Mouse (Mus musculus): ENCODE measurements around the gene Eefsec. TPM values are rescaled to one million over a fixed set of nuclear protein-coding genes. Genes with fewer than 3 reads are reported as not detected.

Eefsec gene
- polyA plus RNA-seq, 1 experiment, result 19.1 TPM

DNA sequence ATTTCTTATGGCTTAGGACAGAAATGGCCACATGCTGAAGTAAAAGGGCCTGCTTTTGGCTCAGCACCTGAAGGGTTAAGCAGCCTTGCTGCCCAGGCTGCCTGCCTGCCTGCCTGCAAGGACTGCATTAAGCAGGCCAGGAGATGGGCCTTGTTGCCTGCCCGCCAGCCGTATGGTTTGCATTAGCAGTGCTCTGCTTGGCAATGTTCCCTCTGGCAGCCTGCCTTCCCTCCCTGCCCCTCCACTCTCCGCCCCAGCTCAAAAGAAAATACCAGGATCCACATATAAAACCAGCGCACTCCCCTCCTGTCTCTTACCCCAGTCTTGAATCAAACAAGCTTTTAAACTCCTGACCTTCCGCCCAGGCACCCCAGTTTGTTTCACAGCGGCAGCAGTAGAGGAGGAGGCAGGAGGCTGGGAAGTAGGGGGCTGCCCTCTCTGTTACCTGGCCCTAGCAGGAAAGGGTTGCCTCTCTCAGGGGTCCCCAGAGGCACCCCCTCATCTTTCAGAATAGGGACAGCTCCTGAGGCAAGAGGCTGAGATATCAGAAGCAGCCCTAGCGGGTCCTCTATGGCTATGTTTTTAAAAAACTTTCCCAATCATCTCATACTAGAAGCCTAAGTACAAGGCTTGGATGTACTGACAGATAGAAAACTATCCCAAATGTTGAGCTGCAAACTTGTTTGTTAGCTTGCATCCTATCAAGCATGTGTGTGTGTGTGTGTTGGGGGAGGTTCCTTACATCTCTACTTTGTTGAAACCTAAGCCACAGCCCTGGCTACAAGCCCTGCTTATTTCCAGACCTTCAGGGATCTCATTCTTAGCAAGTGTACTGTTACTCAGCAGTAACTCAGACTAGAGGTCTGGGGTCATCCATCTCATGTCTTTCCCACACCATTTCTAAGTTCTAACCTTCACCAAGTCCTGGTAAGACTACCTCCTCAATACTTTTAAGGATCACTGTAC lies 102.6 kb downstream of the Eefsec start:
- DNase-seq (ENCODE audit: extremely low spot score in 1 of 2, low spot score in 1 of 2), result peak; percentile 33 to 82

DNA sequence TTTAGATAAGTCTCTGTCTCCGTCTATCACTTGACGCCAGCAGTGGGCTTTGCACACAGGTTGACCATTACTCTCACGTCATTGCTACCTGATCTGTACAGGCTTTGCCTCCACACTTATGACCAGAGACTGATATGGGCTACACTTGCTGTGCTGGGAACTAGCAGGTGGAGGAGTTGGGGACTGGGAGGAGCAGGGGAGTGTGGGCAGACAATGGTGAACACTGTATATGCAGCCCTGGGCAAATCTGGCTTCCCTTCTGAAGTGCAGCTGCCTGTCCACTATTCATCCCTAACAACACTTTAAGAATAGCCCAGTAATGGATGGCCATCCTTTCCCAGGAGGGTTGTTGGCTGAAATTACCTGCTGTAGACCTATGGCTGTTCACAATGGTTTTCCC lies 103.4 kb downstream of the Eefsec start:
- DNase-seq (ENCODE audit: extremely low spot score in 1 of 2, low spot score in 1 of 2), result no peak

DNA sequence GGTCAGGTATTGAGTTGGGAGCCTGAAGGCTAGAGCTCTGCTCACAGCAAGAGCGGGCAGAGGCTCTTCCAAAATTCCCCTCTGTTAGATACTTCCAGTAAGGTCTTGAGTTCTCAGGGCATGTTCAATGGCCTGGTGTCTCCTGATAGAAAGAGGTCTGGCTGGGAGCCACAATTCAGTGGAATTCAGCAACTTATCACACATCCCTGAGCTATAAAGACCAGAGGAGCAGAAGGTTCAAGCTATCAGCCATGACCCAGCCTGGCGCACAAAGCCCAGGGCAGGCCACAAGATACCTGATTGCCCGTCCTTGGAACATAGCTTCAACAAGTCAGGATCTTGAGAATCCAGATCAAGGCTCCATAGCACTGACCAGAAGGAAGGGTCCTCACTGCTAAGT lies 105.2 kb downstream of the Eefsec start:
- DNase-seq (ENCODE audit: extremely low spot score in 1 of 2, low spot score in 1 of 2), result no peak

DNA sequence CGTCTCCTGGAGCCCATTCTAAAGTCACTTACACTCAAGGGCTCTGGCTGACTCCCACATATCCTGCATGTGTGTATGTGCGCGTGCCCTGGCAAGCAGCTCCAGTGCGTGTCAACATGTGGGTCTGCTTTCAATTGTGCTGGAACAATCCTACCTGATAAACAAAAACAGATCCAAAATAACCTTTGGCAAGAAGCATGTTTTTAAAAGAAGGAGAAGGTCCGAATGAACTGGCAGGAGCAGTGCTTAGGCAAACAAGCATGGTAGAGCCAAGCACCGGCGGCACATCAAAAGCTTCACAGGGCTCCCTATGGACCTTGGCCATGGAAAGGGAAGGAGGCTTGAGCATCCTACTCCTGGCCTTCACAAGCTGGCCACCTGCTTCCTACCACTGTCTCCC lies 105.6 kb downstream of the Eefsec start:
- no peak for DNase-seq (ENCODE audit: extremely low spot score in 1 of 2, low spot score in 1 of 2)

DNA sequence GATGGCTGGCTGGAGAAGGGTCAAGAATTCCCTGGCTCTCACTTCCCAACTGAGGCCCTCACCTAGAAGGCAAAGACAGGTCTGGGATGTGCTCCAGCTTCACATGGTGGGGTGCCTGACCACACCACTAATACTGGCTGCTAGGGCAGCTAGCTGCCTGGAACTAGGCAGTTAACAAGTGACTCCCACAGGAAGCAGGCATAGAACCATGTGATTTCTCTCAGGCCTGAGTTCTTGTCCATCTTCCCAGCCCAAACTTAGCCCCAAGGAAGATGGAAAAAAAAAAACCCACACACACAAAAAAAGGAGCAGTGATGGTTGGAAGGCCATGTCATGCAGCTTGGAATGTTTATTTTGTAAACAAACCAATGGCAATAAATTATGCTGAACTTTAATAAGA lies 117.0 kb downstream of the Eefsec start:
- no peak for DNase-seq (ENCODE audit: extremely low spot score in 1 of 2, low spot score in 1 of 2)

DNA sequence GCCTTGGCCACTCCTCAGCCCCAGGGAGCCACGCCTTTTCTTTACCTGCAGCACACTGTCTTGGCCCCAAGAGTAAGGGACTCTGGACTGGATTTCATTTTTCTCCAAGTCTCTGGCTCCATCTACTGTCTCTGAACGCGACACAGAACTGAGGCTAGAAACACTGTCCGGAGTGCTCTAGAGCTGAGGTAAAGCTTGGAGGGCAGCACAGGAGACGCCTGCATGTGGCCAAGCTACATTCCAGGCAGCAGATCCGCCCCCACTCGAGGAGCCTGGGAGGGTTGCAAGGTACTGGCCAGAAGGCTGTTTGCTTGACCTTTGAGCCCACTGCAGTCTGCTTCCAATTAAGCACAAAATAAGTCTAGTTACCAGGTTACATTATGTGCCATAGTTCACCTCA lies 124.5 kb downstream of the Eefsec start:
- peak in 1 of 2 experiments; percentile 32 for DNase-seq (ENCODE audit: extremely low spot score in 1 of 2, low spot score in 1 of 2)

DNA sequence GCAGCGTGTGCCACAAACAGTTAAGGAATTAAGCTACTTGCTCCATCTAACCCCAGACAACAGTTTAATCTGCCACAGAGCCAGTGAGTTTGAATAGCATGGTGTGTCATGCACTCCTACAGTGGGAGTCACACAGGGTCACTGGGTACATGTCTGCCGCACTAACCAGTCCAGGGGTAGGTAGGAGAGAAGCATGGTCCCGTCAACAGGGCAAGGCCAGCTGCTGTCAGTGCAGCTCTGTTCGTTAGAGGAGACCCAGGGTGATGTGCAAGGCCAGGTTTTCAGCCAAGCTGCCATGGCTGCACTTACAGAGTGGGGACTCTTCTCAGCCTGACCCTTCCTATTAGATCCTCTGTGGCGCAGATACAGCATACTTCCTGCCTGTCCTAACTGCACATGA lies 125.1 kb downstream of the Eefsec start:
- no peak for DNase-seq (ENCODE audit: extremely low spot score in 1 of 2, low spot score in 1 of 2)

DNA sequence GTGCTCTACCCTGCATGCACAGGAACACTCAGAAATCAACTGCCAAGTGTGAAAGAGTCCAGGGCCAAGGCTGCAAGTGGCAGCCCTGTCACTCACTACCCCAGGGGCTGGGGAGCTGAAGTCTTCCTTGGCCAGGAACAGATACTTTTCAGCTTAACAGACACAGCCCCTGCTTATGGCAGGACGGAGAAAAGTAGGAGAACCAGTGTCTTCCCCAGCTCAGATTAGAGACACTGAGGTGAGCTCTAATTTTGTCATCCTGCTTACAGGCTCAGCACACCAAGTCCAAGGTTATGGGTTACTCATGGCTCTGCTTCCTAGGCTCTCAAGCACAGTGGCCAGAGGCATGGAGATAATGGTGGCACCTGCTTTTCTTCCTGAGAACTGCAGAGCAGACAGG lies 126.6 kb downstream of the Eefsec start:
- DNase-seq (ENCODE audit: extremely low spot score in 1 of 2, low spot score in 1 of 2), result no peak

DNA sequence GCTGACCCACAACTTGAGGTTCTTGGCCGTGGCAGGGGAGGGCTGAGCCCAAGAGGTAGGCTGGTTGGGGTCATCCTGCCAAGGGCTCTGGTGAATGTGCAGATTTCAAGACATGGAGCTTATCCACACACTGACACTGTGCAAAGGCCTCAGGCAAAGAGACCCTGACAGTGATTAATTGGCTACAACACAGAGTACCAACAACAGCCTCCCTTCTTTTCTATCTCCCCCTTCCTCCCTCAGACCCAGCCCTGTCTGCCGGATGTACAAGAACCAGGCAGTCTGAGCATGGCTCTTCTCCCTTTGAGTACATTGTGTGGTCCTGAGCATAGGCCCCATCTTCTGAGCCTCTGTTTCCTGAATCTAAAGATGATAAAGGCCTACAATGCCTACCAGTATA lies 131.0 kb downstream of the Eefsec start:
- DNase-seq (ENCODE audit: extremely low spot score in 1 of 2, low spot score in 1 of 2), result no peak

DNA sequence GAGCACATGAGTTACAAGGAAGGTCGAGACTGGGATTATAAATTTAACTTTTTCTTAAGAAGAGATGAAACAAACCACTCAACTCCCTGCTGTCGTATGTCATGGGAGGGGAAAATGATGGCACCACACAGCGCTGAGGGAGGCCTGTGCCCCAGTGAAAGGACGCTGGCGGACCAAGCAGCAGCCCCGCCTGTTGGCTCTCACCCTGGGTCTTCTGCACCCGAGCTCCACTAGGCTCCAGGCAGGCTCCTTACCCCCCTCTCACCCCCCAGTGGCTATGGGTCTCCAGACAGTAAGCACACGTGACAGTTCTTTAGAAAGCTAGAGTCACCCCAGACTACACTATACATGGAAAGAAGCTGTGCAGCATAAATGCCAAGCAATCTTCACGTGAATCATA lies 132.4 kb downstream of the Eefsec start:
- DNase-seq (ENCODE audit: extremely low spot score in 1 of 2, low spot score in 1 of 2), result no peak

DNA sequence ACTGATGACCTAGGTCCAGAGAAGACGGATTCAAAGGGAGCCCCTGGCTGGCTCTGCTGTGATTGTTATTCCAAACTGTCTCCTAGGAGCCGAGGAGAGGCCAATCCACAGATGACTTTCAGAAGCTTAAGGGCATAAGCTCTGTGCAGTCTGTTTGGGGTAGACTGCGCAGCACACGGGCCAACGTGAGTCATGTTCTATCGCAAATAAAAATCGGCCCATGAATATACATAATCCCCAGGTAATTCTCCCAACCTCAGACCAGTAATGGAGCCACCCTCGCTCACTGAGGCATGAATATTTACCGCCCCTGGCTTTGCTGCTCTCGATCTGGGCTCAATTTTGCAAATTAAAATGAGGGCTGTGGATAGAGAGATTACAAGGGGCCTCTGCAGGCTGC lies 134.7 kb downstream of the Eefsec start:
- no peak for DNase-seq (ENCODE audit: extremely low spot score in 1 of 2, low spot score in 1 of 2)

DNA sequence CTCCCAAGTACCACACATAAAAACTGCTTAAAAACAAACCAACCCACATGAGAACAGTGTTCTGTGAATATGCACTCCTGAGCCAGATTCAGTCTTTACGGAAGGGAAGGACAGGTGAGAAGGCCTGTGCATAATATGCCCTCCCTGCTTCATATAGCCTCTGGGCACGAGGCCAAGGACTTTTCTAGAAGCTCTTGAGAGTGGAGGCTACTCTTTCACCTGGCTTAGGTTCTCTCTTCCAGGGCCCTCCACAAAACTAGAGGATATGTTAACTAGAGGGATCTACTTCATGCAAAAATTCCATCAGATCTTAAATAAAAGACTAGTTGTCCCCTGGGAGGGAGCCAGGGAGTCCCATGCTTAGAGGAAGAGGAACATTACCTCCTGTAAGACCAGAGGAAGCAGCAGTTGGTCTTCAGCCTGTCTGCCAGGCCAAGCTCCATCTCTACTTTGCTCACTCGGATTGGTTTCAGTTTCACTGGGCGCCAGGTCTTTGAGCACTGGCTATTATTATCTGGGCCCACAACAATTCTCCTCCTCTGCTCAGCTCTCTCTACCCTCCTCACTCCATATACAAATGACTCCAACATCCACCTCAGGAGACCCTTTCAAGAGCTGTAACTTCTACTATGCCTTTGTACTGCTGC lies 140.1 kb downstream of the Eefsec start:
- DNase-seq (ENCODE audit: extremely low spot score in 1 of 2, low spot score in 1 of 2), result no peak

DNA sequence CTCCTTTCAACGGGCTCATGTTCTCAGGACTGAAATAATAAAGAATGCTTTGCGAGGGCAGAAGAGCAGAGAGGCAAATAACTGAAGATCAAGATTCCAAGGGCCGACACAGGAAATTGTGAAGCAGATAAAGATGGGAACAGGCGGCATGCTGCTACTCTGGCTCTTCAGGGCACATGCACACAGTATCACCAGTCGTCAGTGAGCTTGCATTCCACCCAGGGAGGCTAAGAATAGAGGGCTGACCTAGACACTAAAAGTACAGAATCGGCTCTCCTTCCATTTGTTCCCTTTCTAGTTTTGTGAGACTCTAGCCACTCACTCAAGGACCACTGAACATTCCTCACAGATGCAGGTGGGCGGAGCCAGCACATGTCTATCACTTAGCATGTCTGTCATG lies 145.1 kb downstream of the Eefsec start:
- DNase-seq (ENCODE audit: extremely low spot score in 1 of 2, low spot score in 1 of 2), result no peak

DNA sequence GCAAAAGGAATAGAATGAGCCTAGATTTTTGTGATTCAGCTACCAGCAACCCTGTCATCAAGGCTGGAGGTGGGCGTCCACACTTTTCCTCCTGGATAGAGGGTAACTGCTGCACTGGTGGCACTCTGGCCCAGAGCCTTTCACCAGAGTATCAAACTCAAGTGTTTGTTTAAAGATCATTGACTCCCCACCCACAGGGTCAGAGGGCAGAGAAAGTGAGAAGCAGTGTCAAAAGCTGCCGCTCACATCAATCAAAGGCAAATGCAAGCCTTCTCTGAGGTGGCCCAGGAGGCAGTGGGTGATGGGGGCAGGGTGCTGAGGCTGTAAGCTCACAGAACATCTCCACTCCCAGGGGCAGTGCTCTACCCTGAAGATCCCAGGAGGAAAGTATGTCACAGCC lies 146.8 kb downstream of the Eefsec start:
- no peak for DNase-seq (ENCODE audit: extremely low spot score in 1 of 2, low spot score in 1 of 2)

DNA sequence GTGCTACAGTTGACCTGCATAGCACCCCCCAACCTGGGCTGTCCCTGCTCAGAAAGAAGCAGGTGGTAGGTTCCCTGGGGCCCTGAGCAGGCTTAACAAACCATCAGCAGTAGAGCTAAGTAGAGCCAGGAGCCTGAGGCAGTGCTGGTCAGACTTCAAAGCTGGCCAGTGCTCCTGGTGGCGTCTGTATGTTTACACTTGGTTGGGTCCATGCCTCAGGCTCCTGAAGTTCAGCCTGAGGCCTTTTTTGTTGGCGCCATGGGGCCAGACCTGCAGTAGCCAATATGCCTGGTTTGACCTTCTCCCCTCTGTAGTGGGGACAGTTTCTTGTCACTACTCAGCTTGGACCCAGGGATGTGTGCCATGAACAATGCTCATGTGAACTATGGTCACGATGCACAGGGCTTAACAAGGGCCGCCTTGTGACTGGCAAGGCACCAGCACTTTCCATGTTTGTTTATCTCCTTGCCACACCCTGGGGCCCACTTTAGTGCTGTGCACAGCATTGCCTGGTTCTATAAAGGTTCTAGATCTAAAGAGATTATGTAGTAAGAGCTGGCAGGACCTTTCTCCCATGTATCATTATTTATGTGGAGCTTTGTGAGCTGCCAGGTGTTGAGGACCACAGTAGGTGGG lies 153.9 kb downstream of the Eefsec start:
- no peak for DNase-seq (ENCODE audit: extremely low spot score in 1 of 2, low spot score in 1 of 2)

DNA sequence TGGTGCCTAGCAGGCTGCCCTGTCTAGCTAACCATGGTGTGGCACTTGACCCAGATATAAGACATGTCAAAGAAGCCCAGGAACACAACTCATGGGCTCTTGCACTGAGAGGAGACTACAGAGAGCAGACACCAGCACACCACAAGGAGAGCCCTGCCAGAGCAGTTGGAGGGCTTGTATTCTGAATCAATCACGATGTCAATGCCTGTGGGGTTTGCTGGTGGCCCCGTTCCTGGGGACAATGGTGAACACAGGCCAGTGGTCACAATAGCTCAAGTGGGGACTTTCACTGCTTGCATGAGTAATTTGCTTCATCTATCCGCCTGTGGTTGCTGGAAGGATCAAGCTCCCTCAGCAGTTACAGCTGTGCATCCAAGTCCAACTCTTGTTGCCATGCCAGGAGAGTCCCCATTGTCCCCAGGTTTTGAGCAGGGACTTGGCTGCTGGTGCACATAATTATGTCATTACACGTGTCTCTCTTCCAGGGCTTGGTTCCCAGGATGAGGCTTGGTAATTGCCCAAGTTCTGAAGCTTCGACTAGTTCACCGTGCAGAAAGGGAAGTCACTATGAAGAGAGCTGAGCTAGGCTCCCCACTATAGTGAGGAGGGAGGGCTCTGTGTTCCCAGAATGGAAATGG lies 156.1 kb downstream of the Eefsec start:
- peak; percentile 20 to 56 for DNase-seq (ENCODE audit: extremely low spot score in 1 of 2, low spot score in 1 of 2)

DNA sequence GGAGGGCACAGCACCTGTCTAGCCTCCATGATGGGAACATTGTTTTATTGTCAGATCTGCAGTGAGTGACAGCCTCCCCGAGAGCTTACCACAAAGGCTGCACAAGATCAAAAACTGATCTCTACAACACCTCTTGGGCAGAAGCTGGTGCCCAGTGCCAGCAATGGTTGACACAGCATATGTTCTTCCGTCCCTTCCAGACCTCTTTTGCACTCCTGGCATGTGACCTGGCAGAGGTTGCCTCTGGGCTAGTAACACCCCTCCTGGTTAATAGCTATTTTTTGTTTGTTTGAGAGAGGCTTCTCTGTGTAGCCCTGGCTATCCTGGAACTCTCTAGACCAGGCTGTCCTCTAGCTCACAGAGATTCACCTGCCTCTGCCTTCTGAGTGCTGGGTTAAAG lies 168.2 kb downstream of the Eefsec start:
- DNase-seq (ENCODE audit: extremely low spot score in 1 of 2, low spot score in 1 of 2), result no peak

DNA sequence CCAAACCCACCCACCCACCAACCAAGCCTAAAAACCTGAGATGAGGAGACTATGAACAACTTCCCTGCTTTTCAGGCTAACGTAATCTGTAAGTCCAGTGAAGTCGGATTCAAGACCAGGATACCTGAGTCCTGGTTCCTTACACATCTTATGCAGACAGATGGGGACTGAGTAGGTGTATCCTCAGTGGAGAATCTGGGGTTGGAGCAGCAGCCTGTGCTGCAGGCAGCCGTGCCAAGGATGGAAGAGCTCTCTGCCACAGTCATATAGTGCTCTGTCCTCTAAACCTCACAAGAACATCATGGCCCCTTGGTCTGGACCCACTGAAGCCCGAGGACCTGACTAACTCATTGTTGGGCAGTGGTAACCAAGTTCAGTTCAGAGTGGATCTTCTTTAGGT lies 169.1 kb downstream of the Eefsec start:
- DNase-seq (ENCODE audit: extremely low spot score in 1 of 2, low spot score in 1 of 2), result peak in 1 of 2 experiments; percentile 20

DNA sequence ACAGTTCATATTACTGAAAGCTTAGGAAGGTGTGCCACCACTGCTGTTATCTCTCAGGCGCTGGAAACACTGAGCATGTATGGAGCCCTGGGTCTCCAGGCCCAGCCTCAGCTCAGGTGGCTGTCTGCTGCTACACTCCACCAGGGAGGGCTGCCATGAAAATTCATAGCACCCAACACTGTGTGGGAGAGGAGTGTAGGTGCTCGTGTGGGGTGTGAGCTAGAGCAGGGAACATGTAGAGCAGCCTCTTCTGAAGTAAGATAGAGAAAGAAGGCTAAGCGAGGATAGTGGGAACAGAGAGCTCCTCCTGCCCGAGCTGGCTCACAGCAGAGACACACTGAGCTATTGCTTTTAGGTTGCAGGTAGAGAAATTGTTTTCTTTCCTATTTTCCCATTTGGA lies 170.1 kb downstream of the Eefsec start:
- DNase-seq (ENCODE audit: extremely low spot score in 1 of 2, low spot score in 1 of 2), result peak in 1 of 2 experiments; percentile 62

DNA sequence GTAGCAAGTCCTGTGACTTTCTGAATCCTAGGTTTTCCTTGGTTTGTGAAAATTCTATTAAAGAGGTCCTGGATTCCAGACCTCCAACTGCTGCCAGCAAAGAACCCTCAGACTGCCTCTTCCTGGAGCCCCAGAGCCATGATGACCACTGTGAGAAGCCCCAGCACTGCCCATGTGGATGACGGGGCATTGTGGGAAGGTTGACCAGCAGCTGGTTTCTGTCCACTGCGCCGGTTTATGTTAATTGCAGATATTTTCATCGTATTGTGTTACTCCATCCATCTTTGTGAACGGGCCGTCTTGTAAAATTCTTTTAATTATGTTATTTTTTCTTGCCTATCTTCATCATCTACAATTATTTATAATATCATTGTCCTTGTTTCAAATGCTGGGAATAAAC lies 171.7 kb downstream of the Eefsec start:
- DNase-seq (ENCODE audit: extremely low spot score in 1 of 2, low spot score in 1 of 2), result no peak

DNA sequence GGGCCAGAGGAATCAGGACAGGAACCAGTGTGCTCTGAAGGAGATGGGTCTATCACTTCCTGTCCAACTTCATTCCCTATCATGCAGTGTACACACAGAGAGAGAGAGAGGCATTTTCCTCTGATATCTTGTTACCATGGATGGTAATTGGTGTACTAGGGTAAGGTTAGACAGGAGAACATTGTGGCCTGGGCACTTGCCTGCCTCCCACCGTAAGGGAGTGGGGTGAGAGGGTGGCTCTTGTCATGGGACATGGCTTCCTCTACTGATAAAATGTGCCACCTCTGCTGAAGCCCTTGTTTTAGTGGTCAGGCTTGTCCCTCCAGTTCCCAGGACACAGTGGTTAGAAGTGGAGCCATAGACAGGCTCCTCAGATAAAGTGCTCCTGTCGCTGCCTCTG lies 178.4 kb downstream of the Eefsec start:
- DNase-seq (ENCODE audit: extremely low spot score in 1 of 2, low spot score in 1 of 2), result no peak

All from frontal cortex, adult 2 months (tissue).